Mouse (Mus musculus): Measurements from ENCODE around the gene Patj.

DNA sequence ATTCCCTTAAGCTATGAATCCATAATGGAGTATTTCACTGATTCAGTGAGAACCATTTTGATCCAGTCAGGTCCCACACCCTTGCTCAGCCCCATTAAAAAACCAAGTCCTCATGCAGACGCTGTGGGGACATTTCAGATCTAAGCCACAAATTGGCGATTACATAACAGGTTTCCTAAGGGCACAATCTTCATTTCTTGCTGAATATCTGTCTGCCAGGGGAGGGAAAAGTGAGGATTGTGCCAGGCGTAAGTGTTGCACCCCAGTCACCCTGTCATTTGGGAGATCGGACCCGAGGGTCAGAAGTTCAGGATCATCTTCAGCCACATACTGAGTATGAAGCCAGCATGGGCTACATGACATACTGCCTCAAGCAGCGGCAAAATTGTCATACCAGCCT lies 171.2 kb downstream of the Patj start:
- TF ChIP-seq MAFK (IDR thresholded peaks at IDR 0.05; ENCODE audit: borderline replicate concordance, low read depth, low read length) (no peak), POLR2A (IDR thresholded peaks at IDR 0.05; ENCODE audit: control insufficient read depth in 1 of 2, insufficient read depth in 1 of 2, low read depth in 1 of 2, low read length in 2 of 2, poor library complexity in 1 of 2) (no peak), MAX (IDR thresholded peaks at IDR 0.05; ENCODE audit: low read length) (no peak), TAL1 (IDR thresholded peaks at IDR 0.05; ENCODE audit: low read length) (no peak), GABPA (IDR thresholded peaks at IDR 0.05; ENCODE audit: low read depth, low read length) (no peak), EP300 (IDR thresholded peaks at IDR 0.05; ENCODE audit: low read depth in 1 of 2, low read length in 2 of 2) (no peak), TCF12 (IDR thresholded peaks at IDR 0.05; ENCODE audit: low read depth, low read length) (no peak), POLR2AphosphoS2 (IDR thresholded peaks at IDR 0.05; ENCODE audit: low read length) (no peak), BHLHE40 (IDR thresholded peaks at IDR 0.05; ENCODE audit: borderline replicate concordance, low read depth, low read length) (no peak), RAD21 (IDR thresholded peaks at IDR 0.05; ENCODE audit: low read depth, low read length) (no peak), CTCF (IDR thresholded peaks at IDR 0.05 in 2 of 3, conservative IDR thresholded peaks at IDR 0.05 in 1 of 3; ENCODE audit: control insufficient read depth in 1 of 3, insufficient read depth in 1 of 3, low read depth in 2 of 3, low read length in 3 of 3, poor library complexity in 1 of 3, severe bottlenecking in 1 of 3) (no peak), NELFE (IDR thresholded peaks at IDR 0.05; ENCODE audit: low read depth, low read length) (no peak), MEF2A (IDR thresholded peaks at IDR 0.05; ENCODE audit: extremely low read depth, insufficient replicate concordance, low read depth, low read length, poor library complexity, severe bottlenecking) (no peak)
